Mouse (Mus musculus) hindbrain, postnatal 0 days (tissue): ENCODE measurements at regions not wholly inside any gene's neighbourhood (a gene's known extent, or its start where the extent isn't known, plus 50 kb on each side); places are given as distances from the start of the nearest gene placed in this dataset.

Experiments used
- ATAC-seq: fragments of 200-750 bp; cut with Nextera tagmentation; 2 replicates; pipeline ENCODE4 v1.8.0; 2017; ENCODE audit warnings: mild to moderate bottlenecking, moderate TSS enrichment, moderate library complexity
- DNase-seq: peaks from one replicate; pipeline ENCODE4 v3.0.0-alpha.2; 2015; ENCODE audit warnings: low spot score
- H3K27ac ChIP-seq: fragments of 300-500 bp; sonication (generic); 2 replicates; pipeline ENCODE4 v1.5.1; 2014; ENCODE audit warnings: mild to moderate bottlenecking
- H3K27me3 ChIP-seq: fragments of 300-500 bp; sonication (generic); 2 replicates; pipeline ENCODE4 v1.6.1; 2014; ENCODE audit warnings: low read length, mixed read lengths; ENCODE audit not compliant: insufficient read depth
- H3K36me3 ChIP-seq: fragments of 300-500 bp; sonication (generic); 2 replicates; pipeline ENCODE4 v1.6.1; 2014; ENCODE audit warnings: low read length, mixed read lengths; ENCODE audit not compliant: insufficient read depth
- H3K4me1 ChIP-seq: fragments of 300-500 bp; sonication (generic); 2 replicates; pipeline ENCODE4 v1.6.1; 2014; ENCODE audit warnings: antibody characterized with exemption, low read length, mixed read lengths; ENCODE audit not compliant: insufficient read depth
- H3K4me2 ChIP-seq: fragments of 300-500 bp; sonication (generic); 2 replicates; pipeline ENCODE4 v1.6.1; 2014; ENCODE audit warnings: low read depth, mild to moderate bottlenecking, low read length, moderate library complexity, mixed read lengths
- H3K4me3 ChIP-seq: fragments of 300-500 bp; sonication (generic); 2 replicates; pipeline ENCODE4 v1.5.1; 2014; ENCODE audit warnings: low read length
- H3K9ac ChIP-seq: fragments of 300-500 bp; sonication (generic); replicated peaks from 2 replicates; pipeline ENCODE4 v1.6.1; 2014; ENCODE audit warnings: mild to moderate bottlenecking, low read length, moderate library complexity, mixed read lengths
- H3K9me3 ChIP-seq: fragments of 300-500 bp; sonication (generic); 2 replicates; pipeline ENCODE4 v1.6.1; 2016; ENCODE audit warnings: low read length, mixed read lengths
- CTCF ChIP-seq: IDR thresholded peaks from 2 replicates; pipeline ENCODE4 v1.5.1; 2016; ENCODE audit warnings: antibody characterized with exemption, control low read depth, low read depth
- WGBS: fragments of 180-500 bp; shearing (Covaris S2); extraction: QIAGEN DNeasy Blood & Tissue Kit; methylation state at CpG from one replicate; pipeline ENCODE4 v1.1.7; 2014; 5-methylcytosine and 5-hydroxymethylcytosine counted together

GRCm38 (mm10) chr2:113903006-113903545 is 54.6 kb upstream of the Arhgap11a start:
- Histone ChIP-seq H3K27ac (no peak overlapping the region), H3K36me3 (no peaks in the 10 kb centered on the region), H3K4me2 (no peak overlapping the region), H3K4me3 (no peak overlapping the region), H3K27me3 (no peaks in the 10 kb centered on the region), H3K4me1 (no peaks in the 10 kb centered on the region), H3K9me3 (no peaks in the 10 kb centered on the region), H3K9ac (no peak overlapping the region)
- no peak for DNase-seq
- 21% methylated on average over 1 of the region's 1 CpGs for WGBS
- no peak for TF ChIP-seq CTCF
- no peak for ATAC-seq

- Histone ChIP-seq H3K4me3 (no peak overlapping the region), H3K27me3 (no peaks in the 10 kb centered on the region), H3K27ac (no peak overlapping the region), H3K9ac (no peak overlapping the region), H3K36me3 (no peaks in the 10 kb centered on the region), H3K9me3 (no peaks in the 10 kb centered on the region), H3K4me1 (no peaks in the 10 kb centered on the region), H3K4me2 (no peak overlapping the region)
- DNase-seq (no peak), ATAC-seq (no peak)
- TF ChIP-seq CTCF = no peak
Measured at GRCm38 (mm10) chr2:113902406-113902805, 53.9 kb upstream of the Arhgap11a start.

GRCm38 (mm10) chr2:113900496-113900895 is 52.0 kb upstream of the Arhgap11a start:
- no peak for TF ChIP-seq CTCF
- DNase-seq (peak; percentile 10), ATAC-seq (no peak)
- Histone ChIP-seq H3K27ac (no peak overlapping the region), H3K9ac (no peak overlapping the region), H3K36me3 (no peaks in the 10 kb centered on the region), H3K27me3 (no peaks in the 10 kb centered on the region), H3K4me3 (no peak overlapping the region), H3K9me3 (no peaks in the 10 kb centered on the region), H3K4me2 (no peak overlapping the region), H3K4me1 (no peaks in the 10 kb centered on the region)
- WGBS = 14% methylated on average over 5 of the region's 5 CpGs

GRCm38 (mm10) chr2:113898747-113899146 is 50.3 kb upstream of the Arhgap11a start:
- ATAC-seq = no peak
- H3K9ac ChIP-seq = no peak overlapping the region
- H3K36me3 ChIP-seq = no peaks in the 10 kb centered on the region
- no peak for TF ChIP-seq CTCF
- WGBS = 85% methylated on average over 6 of the region's 6 CpGs
- H3K27ac ChIP-seq = no peak overlapping the region
- no peaks in the 10 kb centered on the region for H3K27me3 ChIP-seq
- H3K4me2 ChIP-seq = no peak overlapping the region
- no peaks in the 10 kb centered on the region for H3K4me1 ChIP-seq
- no peaks in the 10 kb centered on the region for H3K9me3 ChIP-seq
- DNase-seq = no peak
- H3K4me3 ChIP-seq = no peak overlapping the region
